Mouse (Mus musculus) bone marrow, adult 2 months (tissue): Measurements from ENCODE around the gene Kcnmb1.

Source experiments
- CTCF ChIP-seq: fragments of 200-500 bp; IDR thresholded peaks from 2 replicates; pipeline ENCODE4 v1.5.1; 2011; ENCODE audit warnings: low read length, control low read depth; ENCODE audit not compliant: control insufficient read depth, insufficient read depth
- POLR2A ChIP-seq: fragments of 200-500 bp; IDR thresholded peaks from 2 replicates; pipeline ENCODE4 v1.6.1; 2011; ENCODE audit warnings: low read depth, mild to moderate bottlenecking, control low read depth, low read length, borderline replicate concordance; ENCODE audit not compliant: control insufficient read depth

GRCm38 (mm10) chr11:33957595-33957994 lies 5.2 kb upstream of the Kcnmb1 start:
- no peak for TF ChIP-seq CTCF
- TF ChIP-seq POLR2A = no peak
